Mouse (Mus musculus) erythroblast, embryonic 14.5 days (primary cell): Measurements from ENCODE around the gene Gid8.

Source experiments
- GATA1 ChIP-seq: IDR thresholded peaks from 2 replicates; pipeline ENCODE4 v1.6.1; 2012; ENCODE audit warnings: low read length, inconsistent platforms, mixed read lengths
- TAL1 ChIP-seq: IDR thresholded peaks from 3 replicates; pipeline ENCODE4 v1.6.1; 2012; ENCODE audit warnings: low read length, inconsistent platforms, mixed read lengths

DNA sequence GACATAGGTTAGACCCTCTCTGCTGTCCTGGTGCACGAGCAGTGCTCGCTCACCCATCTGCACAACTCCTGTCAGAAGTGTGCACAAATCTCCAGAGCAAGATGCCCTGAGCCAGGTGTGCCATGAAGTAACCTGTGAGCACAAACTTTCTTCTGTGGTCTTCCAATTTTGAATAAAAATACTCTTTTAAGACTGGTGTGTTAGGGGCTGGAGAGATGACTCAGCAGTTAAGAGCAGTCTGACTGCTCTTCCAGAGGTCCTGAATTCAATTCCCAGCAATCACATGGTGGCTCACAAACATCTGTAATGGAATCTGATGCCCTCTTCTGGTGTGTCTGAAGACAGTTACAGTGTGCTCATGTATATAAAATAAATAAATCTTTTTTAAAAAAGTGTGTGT lies 33.4 kb downstream of the Gid8 start:
- TF ChIP-seq GATA1 (no peak), TAL1 (no peak)
